Mouse (Mus musculus): ENCODE results near the gene Rpe65. TPM values are rescaled to one million over a fixed set of nuclear protein-coding genes. Genes with fewer than 3 reads are reported as not detected.

The Rpe65 gene
- total RNA-seq (2021) = not detected in 2 replicates
- long read RNA-seq, experiment 1 = 0 reads
- long read RNA-seq, experiment 2 = 0 reads

GRCm38 (mm10) chr3:159598875-159599274 is at the start of gene Rpe65:
Rpe65 (plus strand) TSS chr3:159599175.
- no peak for DNase-seq

GRCm38 (mm10) chr3:159550224-159550623 is 48.8 kb upstream of the Rpe65 start:
- no peak for DNase-seq

DNA sequence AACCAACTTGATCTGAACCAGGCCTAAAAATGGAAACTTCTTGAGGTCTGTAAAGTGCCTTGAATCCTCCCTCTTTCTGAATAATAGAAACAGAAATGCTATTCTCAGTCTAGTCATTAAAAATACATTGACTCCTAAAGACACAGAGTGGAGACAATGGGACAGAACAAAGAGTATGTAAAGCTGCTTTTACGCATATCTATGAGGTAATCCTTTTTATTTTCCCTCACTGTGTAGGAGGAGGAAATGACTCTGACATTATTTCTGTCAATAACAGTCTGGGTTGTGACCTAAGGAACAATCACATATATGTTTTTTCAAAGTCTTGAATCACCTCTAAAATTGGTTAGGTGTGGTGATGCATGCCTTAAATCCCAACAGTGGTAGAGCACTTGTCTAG is 16.0 kb downstream of the Rpe65 start:
- DNase-seq = no peak

- DNase-seq = no peak
Observed at GRCm38 (mm10) chr3:159621026-159621425, 22.1 kb downstream of the Rpe65 start.

DNA sequence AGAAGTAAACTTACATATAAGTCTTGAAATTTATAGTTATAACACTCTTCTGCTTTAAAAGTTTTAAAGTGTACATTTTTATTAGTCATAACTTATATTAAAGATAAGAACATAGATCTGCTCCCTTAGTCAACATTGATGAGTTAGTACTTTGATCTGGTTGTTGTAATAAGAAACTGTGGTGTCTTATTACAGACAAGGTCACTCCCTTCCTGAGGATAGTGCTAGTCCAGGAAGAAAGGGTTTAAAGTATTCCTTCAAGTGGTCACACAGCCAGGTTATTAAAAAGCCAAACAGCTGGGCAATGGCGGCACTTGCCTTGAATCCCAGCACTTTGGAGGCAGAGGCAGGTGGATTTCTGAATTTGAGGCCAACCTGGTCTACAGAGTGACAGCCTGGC is 25.0 kb downstream of the Rpe65 start:
- DNase-seq = no peak

GRCm38 (mm10) chr3:159660741-159661140 is 61.8 kb downstream of the Rpe65 start:
- DNase-seq = peak; percentile 41

- DNase-seq = no peak
Observed at GRCm38 (mm10) chr3:159663333-159663732, 64.4 kb downstream of the Rpe65 start.

Other genes starting within 250 kb of the Rpe65 start
- 5.3 and 6.5 TPM in 2 replicates for gene Depdc1a, start 103.7 kb upstream of the Rpe65 start, total RNA-seq (2021)
- 43.4 and 44.8 TPM in 2 replicates for gene Wls, start 240.5 kb downstream of the Rpe65 start, total RNA-seq (2021)

Data from adrenal gland, postnatal 14 days (tissue).